Mouse (Mus musculus): ENCODE data around the gene Tmem132b. TPM values are rescaled to one million over a fixed set of nuclear protein-coding genes. Genes with fewer than 3 reads are reported as not detected.

Tmem132b gene
- polyA plus RNA-seq, 1 experiment, result under 0.01 TPM

GRCm38 (mm10) chr5:125534611-125535324 lies 3.2 kb downstream of the Tmem132b start:
- TF ChIP-seq CEBPB (IDR thresholded peaks at IDR 0.05; ENCODE audit: low read depth) (no peak), MYOD1 (IDR thresholded peaks at IDR 0.05; ENCODE audit: control insufficient read depth, insufficient read length, low read depth) (no peak), FOSL1 (IDR thresholded peaks at IDR 0.05; ENCODE audit: insufficient read depth, low read length, poor library complexity, severe bottlenecking) (no peak), MYOG (IDR thresholded peaks at IDR 0.05; ENCODE audit: control insufficient read depth, extremely low read depth, insufficient read length) (no peak), MAX (IDR thresholded peaks at IDR 0.05) (no peak), USF1 (IDR thresholded peaks at IDR 0.05; ENCODE audit: low read depth) (no peak), CTCF (IDR thresholded peaks at IDR 0.05; ENCODE audit: control insufficient read depth, insufficient read depth, insufficient read length) (no peak)
- Histone ChIP-seq H3K79me3 (ENCODE audit: low read depth) (no peaks in the 10 kb centered on the region), H3ac (ENCODE audit: control insufficient read depth, insufficient read length, low read depth) (no peak overlapping the region), H3K79me2 (ENCODE audit: control insufficient read depth, insufficient read depth) (no peaks in the 10 kb centered on the region), H3K4me3 (ENCODE audit: insufficient read depth, poor library complexity, severe bottlenecking) (no peak overlapping the region), H3K36me3 (ENCODE audit: control insufficient read depth, insufficient read depth) (no peaks in the 10 kb centered on the region), H3K27me3 (ENCODE audit: control insufficient read depth, insufficient read depth, insufficient read length) (peaks cover 58% of the 10 kb centered on the region)

GRCm38 (mm10) chr5:125545090-125545489 lies 13.5 kb downstream of the Tmem132b start:
- peaks cover 3% of the 10 kb centered on the region for H3K27me3 ChIP-seq (ENCODE audit: control insufficient read depth, insufficient read depth, insufficient read length)
- H3K36me3 ChIP-seq (ENCODE audit: control insufficient read depth, insufficient read depth), result no peaks in the 10 kb centered on the region
- H3K79me2 ChIP-seq (ENCODE audit: control insufficient read depth, insufficient read depth), result no peaks in the 10 kb centered on the region
- no peaks in the 10 kb centered on the region for H3K79me3 ChIP-seq (ENCODE audit: low read depth)
- H3ac ChIP-seq (ENCODE audit: control insufficient read depth, insufficient read length, low read depth), result no peak overlapping the region
- no peak overlapping the region for H3K4me3 ChIP-seq (ENCODE audit: insufficient read depth, poor library complexity, severe bottlenecking)
- no peak for TF ChIP-seq CEBPB (IDR thresholded peaks at IDR 0.05; ENCODE audit: low read depth)
- no peak for TF ChIP-seq FOSL1 (IDR thresholded peaks at IDR 0.05; ENCODE audit: insufficient read depth, low read length, poor library complexity, severe bottlenecking)
- TF ChIP-seq MAX (IDR thresholded peaks at IDR 0.05), result no peak
- no peak for TF ChIP-seq USF1 (IDR thresholded peaks at IDR 0.05; ENCODE audit: low read depth)
- no peak for TF ChIP-seq CTCF (IDR thresholded peaks at IDR 0.05; ENCODE audit: control insufficient read depth, insufficient read depth, insufficient read length)
- TF ChIP-seq MYOG (IDR thresholded peaks at IDR 0.05; ENCODE audit: control insufficient read depth, extremely low read depth, insufficient read length), result no peak
- TF ChIP-seq MYOD1 (IDR thresholded peaks at IDR 0.05; ENCODE audit: control insufficient read depth, insufficient read length, low read depth), result no peak

DNA sequence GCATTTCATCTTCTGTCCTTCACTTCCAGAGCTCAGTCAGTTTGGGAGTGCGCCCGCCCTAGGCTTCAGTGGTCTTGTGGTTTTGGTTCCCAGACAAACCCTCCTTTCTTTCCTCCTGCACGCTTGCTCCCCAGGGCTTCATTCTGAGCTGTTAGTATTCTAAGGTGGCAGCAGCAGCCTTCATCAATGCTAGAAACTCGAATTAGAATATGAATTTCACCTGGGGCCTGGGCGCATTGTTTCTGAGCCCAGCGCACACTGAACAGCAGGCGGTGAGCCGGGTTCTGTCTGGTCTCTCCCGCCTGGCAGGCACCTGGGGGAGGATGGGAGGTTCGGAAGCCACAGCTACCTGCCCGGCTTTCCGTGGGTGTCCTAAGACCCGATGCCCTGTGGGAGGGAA lies 14.7 kb downstream of the Tmem132b start:
- peaks cover 3% of the 10 kb centered on the region for H3K27me3 ChIP-seq (ENCODE audit: control insufficient read depth, insufficient read depth, insufficient read length)
- TF ChIP-seq MAX (IDR thresholded peaks at IDR 0.05) (no peak), MYOD1 (IDR thresholded peaks at IDR 0.05; ENCODE audit: control insufficient read depth, insufficient read length, low read depth) (no peak), USF1 (IDR thresholded peaks at IDR 0.05; ENCODE audit: low read depth) (no peak), FOSL1 (IDR thresholded peaks at IDR 0.05; ENCODE audit: insufficient read depth, low read length, poor library complexity, severe bottlenecking) (no peak), MYOG (IDR thresholded peaks at IDR 0.05; ENCODE audit: control insufficient read depth, extremely low read depth, insufficient read length) (no peak), CTCF (IDR thresholded peaks at IDR 0.05; ENCODE audit: control insufficient read depth, insufficient read depth, insufficient read length) (no peak), CEBPB (IDR thresholded peaks at IDR 0.05; ENCODE audit: low read depth) (no peak)
- H3K36me3 ChIP-seq (ENCODE audit: control insufficient read depth, insufficient read depth), result no peaks in the 10 kb centered on the region
- no peaks in the 10 kb centered on the region for H3K79me2 ChIP-seq (ENCODE audit: control insufficient read depth, insufficient read depth)
- no peak overlapping the region for H3ac ChIP-seq (ENCODE audit: control insufficient read depth, insufficient read length, low read depth)
- no peak overlapping the region for H3K4me3 ChIP-seq (ENCODE audit: insufficient read depth, poor library complexity, severe bottlenecking)
- H3K79me3 ChIP-seq (ENCODE audit: low read depth), result no peaks in the 10 kb centered on the region

GRCm38 (mm10) chr5:125549750-125550489 lies 18.3 kb downstream of the Tmem132b start:
- no peak for TF ChIP-seq MYOG (IDR thresholded peaks at IDR 0.05; ENCODE audit: control insufficient read depth, extremely low read depth, insufficient read length)
- no peak for TF ChIP-seq CTCF (IDR thresholded peaks at IDR 0.05; ENCODE audit: control insufficient read depth, insufficient read depth, insufficient read length)
- no peak for TF ChIP-seq CEBPB (IDR thresholded peaks at IDR 0.05; ENCODE audit: low read depth)
- no peak for TF ChIP-seq USF1 (IDR thresholded peaks at IDR 0.05; ENCODE audit: low read depth)
- no peak for TF ChIP-seq MYOD1 (IDR thresholded peaks at IDR 0.05; ENCODE audit: control insufficient read depth, insufficient read length, low read depth)
- no peak for TF ChIP-seq FOSL1 (IDR thresholded peaks at IDR 0.05; ENCODE audit: insufficient read depth, low read length, poor library complexity, severe bottlenecking)
- no peak for TF ChIP-seq MAX (IDR thresholded peaks at IDR 0.05)
- no peaks in the 10 kb centered on the region for H3K79me3 ChIP-seq (ENCODE audit: low read depth)
- H3K27me3 ChIP-seq (ENCODE audit: control insufficient read depth, insufficient read depth, insufficient read length), result peaks cover 6% of the 10 kb centered on the region
- no peaks in the 10 kb centered on the region for H3K79me2 ChIP-seq (ENCODE audit: control insufficient read depth, insufficient read depth)
- H3K36me3 ChIP-seq (ENCODE audit: control insufficient read depth, insufficient read depth), result no peaks in the 10 kb centered on the region
- no peak overlapping the region for H3ac ChIP-seq (ENCODE audit: control insufficient read depth, insufficient read length, low read depth)
- no peak overlapping the region for H3K4me3 ChIP-seq (ENCODE audit: insufficient read depth, poor library complexity, severe bottlenecking)

DNA sequence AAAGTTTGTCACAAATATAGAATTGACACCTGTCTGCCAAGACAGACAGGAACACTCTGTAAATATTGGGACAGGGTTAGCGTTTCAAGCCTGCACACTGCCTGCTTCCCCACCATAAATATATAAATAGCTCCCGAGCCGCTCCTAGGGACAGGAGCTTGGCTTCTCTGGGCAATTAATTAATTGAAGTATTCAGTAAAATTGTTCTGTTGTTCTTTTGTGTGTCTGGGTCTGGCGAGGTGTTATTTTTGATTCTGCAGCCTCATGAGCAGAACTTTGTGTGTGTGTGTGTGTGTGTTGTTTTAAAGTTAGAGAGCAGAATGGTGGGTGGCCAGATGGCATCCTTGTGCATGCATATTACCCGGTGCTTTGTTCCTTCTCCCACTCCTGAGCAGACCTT lies 24.2 kb downstream of the Tmem132b start:
- H3K27me3 ChIP-seq (ENCODE audit: control insufficient read depth, insufficient read depth, insufficient read length), result peaks cover 6% of the 10 kb centered on the region
- TF ChIP-seq MYOD1 (IDR thresholded peaks at IDR 0.05; ENCODE audit: control insufficient read depth, insufficient read length, low read depth) (no peak), MYOG (IDR thresholded peaks at IDR 0.05; ENCODE audit: control insufficient read depth, extremely low read depth, insufficient read length) (no peak), USF1 (IDR thresholded peaks at IDR 0.05; ENCODE audit: low read depth) (no peak)
- no peak overlapping the region for H3ac ChIP-seq (ENCODE audit: control insufficient read depth, insufficient read length, low read depth)
- H3K4me3 ChIP-seq (ENCODE audit: insufficient read depth, poor library complexity, severe bottlenecking), result no peak overlapping the region
- H3K79me2 ChIP-seq (ENCODE audit: control insufficient read depth, insufficient read depth), result no peaks in the 10 kb centered on the region
- no peaks in the 10 kb centered on the region for H3K79me3 ChIP-seq (ENCODE audit: low read depth)
- no peaks in the 10 kb centered on the region for H3K36me3 ChIP-seq (ENCODE audit: control insufficient read depth, insufficient read depth)
